ENCODE assay signal across 11 mouse cellular contexts in genomic region chr6:29659964-29660363, GRCm38 (mm10).
"Had no signal": no experiment of that assay in that cellular context is flagged by ENCODE, and none has a peak within 500 bp of the region (broad histone marks: within the 10 kb centered on the region; RNA-seq: fewer than 3 reads in every experiment).

No protein-coding gene starts in this region.

- H3K4me3 ChIP-seq: left cerebral cortex, adult 2 months; limb, embryonic 10.5 days; midbrain, embryonic 10.5 days; myocyte; neural tube, embryonic 15.5 days had no signal

- H3K9ac ChIP-seq: neural tube, embryonic 15.5 days had no signal

- H3K27ac ChIP-seq: hindbrain, postnatal 0 days; left cerebral cortex, adult 2 months; limb, embryonic 10.5 days; midbrain, embryonic 10.5 days; neural tube, embryonic 15.5 days had no signal

- H3K4me2 ChIP-seq: neural tube, embryonic 15.5 days had no signal

- ATAC-seq: hindbrain, postnatal 0 days; lung, postnatal 0 days had no signal

- H3K27me3 ChIP-seq: neural tube, embryonic 15.5 days had no signal

- H3K4me1 ChIP-seq: limb, embryonic 10.5 days had no signal

- DNase-seq: lung, adult 2 months; lung, postnatal 4 days; thymus, adult 18-20 months; thymus, postnatal 14 days had no signal

- H3K36me3 ChIP-seq: limb, embryonic 10.5 days; midbrain, embryonic 10.5 days; neural tube, embryonic 15.5 days had no signal

- H3K9me3 ChIP-seq: limb, embryonic 10.5 days; midbrain, embryonic 10.5 days; neural tube, embryonic 15.5 days had no signal
